Comparison of ENCODE assay signal across 9 mouse cellular contexts in the genomic region with DNA sequence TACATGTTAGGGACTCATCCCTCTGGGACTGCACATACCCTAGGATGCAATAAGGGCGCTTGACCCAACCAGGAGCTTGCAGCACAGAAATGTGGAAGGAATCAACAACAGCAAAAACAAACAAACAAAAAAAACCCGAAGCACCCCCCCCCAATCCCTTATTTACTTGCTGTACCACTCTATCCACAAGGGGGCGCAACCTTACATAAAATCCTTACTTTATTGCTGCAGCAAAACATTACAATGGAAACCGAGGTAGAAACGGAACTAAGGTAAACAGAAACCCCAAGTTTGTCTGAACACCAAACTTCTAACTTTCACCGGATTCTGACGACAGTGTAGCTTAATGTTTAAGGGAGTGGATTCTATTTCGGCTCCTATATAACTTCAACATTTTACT.
A peak's percentile ranks its signal among the peaks of the same experiment; 100 is the strongest.
DNase-seq lines count a peak whose midpoint lies in the region; ATAC-seq lines count a peak whose summit lies in the region.
"Had no signal": no experiment of that assay in that cellular context is flagged by ENCODE, and none has a peak within 500 bp of the region (broad histone marks: within the 10 kb centered on the region; RNA-seq: fewer than 3 reads in every experiment).

No protein-coding gene starts in this region.

- peak; percentile 1 for DNase-seq in cerebellum, adult 11 months
- DNase-seq in layer of hippocampus, postnatal 10 days (ENCODE audit: low spot score in 2 of 2): peak; percentile 24 to 41
- no peak for DNase-seq in layer of hippocampus, postnatal 36 days
- peak; percentile 32 for DNase-seq in 416B (ENCODE audit: low read depth)
- peak; percentile 57 to 67 for DNase-seq in cerebellum, postnatal 10 days
- peak; percentile 1 for DNase-seq in kidney, postnatal 14 days
- DNase-seq in spleen, postnatal 14 days (ENCODE audit: low spot score in 2 of 2): no peak
- DNase-seq: liver, embryonic 13.5 days had no signal

- no peak for ATAC-seq in cerebellum, adult (ENCODE audit: insufficient number of reproducible peaks, low FRiP score, low TSS enrichment)

Comparison
In these comparisons a context has a peak if more than half of its experiments do, and no peak if none do; other contexts are left out.
1. DNase-seq: peak in cerebellum, adult 11 months (single experiment), layer of hippocampus, postnatal 10 days (2 of 2), 416B (single experiment), cerebellum, postnatal 10 days (2 of 2) and kidney, postnatal 14 days (single experiment); none in layer of hippocampus, postnatal 36 days (0 of 2) and spleen, postnatal 14 days (0 of 2).